Mouse (Mus musculus) erythroblast, embryonic 14.5 days (primary cell): ENCODE results near the gene Ocel1.

ENCODE experiments used
- GATA1 ChIP-seq: IDR thresholded peaks from 2 replicates; pipeline ENCODE4 v1.6.1; 2012; ENCODE audit warnings: low read length, inconsistent platforms, mixed read lengths
- TAL1 ChIP-seq: IDR thresholded peaks from 3 replicates; pipeline ENCODE4 v1.6.1; 2012; ENCODE audit warnings: low read length, inconsistent platforms, mixed read lengths

DNA sequence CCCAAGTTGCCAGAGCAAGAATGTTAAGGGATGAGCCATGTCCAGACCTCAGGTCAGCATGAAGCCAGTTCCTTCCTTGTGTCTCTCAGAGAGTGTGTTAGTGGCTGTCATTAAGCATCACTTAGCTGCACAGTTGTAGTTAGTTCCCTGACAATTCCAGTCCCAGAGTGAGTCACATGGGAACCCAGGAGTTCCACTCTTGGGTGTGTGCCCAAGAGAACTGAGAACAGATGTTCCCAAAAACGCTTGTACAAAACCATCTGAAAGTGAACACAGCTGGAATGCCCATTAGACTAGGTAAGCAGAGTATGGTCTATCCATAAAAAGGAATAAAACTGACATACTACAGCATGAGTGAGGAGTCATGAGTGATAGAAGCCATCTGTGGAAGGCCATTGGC is 24.5 kb upstream of the Ocel1 start:
- TF ChIP-seq GATA1 (no peak), TAL1 (no peak)
